Mouse (Mus musculus): ENCODE results near the gene Spata33. TPM values are rescaled to one million over a fixed set of nuclear protein-coding genes. Genes with fewer than 3 reads are reported as not detected.

The Spata33 gene
- polyA plus RNA-seq (2011; ENCODE audit: insufficient read depth, insufficient read length, low read depth, missing spikeins), result 1.8 TPM in 2 replicates

GRCm38 (mm10) chr8:123212321-123213117 lies at the start of gene Spata33, which contains the start of gene Chmp1a:
Spata33 (plus strand) TSS chr8:123212832.
Chmp1a (minus strand) TSS chr8:123212763.
- TF ChIP-seq EP300 (IDR thresholded peaks at IDR 0.05; ENCODE audit: insufficient read depth, low read depth, low read length), result 0 out of 2 replicates have a peak, but pooled peaks have one; percentile 4
- peak; percentile 59 for TF ChIP-seq CTCF (IDR thresholded peaks at IDR 0.05; ENCODE audit: low read depth, low read length)
- TF ChIP-seq POLR2A (IDR thresholded peaks at IDR 0.05; ENCODE audit: insufficient read depth, low read length), result peak; percentile 27
- peak within 1 kb of the TSS; percentile 89 for H3K4me3 ChIP-seq (ENCODE audit: low read depth, low read length)
- H3K36me3 ChIP-seq (ENCODE audit: control insufficient read depth, insufficient read depth, low read length, poor library complexity, severe bottlenecking), result peaks cover 4% of the 10 kb centered on the region; the same call in 1 of the 2 replicates
- H3K9me3 ChIP-seq (replicated peaks; ENCODE audit: control insufficient read depth, insufficient read depth, low read length, poor library complexity, severe bottlenecking), result no peaks in the 10 kb centered on the region
- peak within 1 kb of the TSS; percentile 10; the same call in 1 of the 2 replicates for H3K27ac ChIP-seq (ENCODE audit: insufficient read depth, low read length)
- peak within 1 kb of the TSS; percentile 99 for H3K9ac ChIP-seq (ENCODE audit: low read depth, poor library complexity, severe bottlenecking)
- no peaks in the 10 kb centered on the region for H3K27me3 ChIP-seq (ENCODE audit: control insufficient read depth, insufficient read depth, low read length, poor library complexity, severe bottlenecking)
- H3K4me1 ChIP-seq (ENCODE audit: control insufficient read depth, insufficient read depth, low read length), result no peaks in the 10 kb centered on the region

GRCm38 (mm10) chr8:123181391-123181790 lies 31.2 kb upstream of the Spata33 start:
- Histone ChIP-seq H3K9ac (ENCODE audit: low read depth, poor library complexity, severe bottlenecking) (no peak overlapping the region), H3K4me3 (ENCODE audit: low read depth, low read length) (no peak overlapping the region), H3K27me3 (ENCODE audit: control insufficient read depth, insufficient read depth, low read length, poor library complexity, severe bottlenecking) (no peaks in the 10 kb centered on the region), H3K27ac (ENCODE audit: insufficient read depth, low read length) (no peak overlapping the region), H3K36me3 (ENCODE audit: control insufficient read depth, insufficient read depth, low read length, poor library complexity, severe bottlenecking) (no peaks in the 10 kb centered on the region), H3K9me3 (replicated peaks; ENCODE audit: control insufficient read depth, insufficient read depth, low read length, poor library complexity, severe bottlenecking) (peaks cover 29% of the 10 kb centered on the region), H3K4me1 (ENCODE audit: control insufficient read depth, insufficient read depth, low read length) (no peaks in the 10 kb centered on the region)
- no peak for TF ChIP-seq EP300 (IDR thresholded peaks at IDR 0.05; ENCODE audit: insufficient read depth, low read depth, low read length)
- no peak for TF ChIP-seq CTCF (IDR thresholded peaks at IDR 0.05; ENCODE audit: low read depth, low read length)
- TF ChIP-seq POLR2A (IDR thresholded peaks at IDR 0.05; ENCODE audit: insufficient read depth, low read length), result no peak

GRCm38 (mm10) chr8:123185566-123186409 lies 26.8 kb upstream of the Spata33 start, which contains the start of gene Dpep1:
Dpep1 (plus strand) TSS chr8:123186242.
- Histone ChIP-seq H3K36me3 (ENCODE audit: control insufficient read depth, insufficient read depth, low read length, poor library complexity, severe bottlenecking) (no peaks in the 10 kb centered on the region), H3K9ac (ENCODE audit: low read depth, poor library complexity, severe bottlenecking) (no peak within 1 kb of the TSS), H3K27ac (ENCODE audit: insufficient read depth, low read length) (no peak within 1 kb of the TSS), H3K27me3 (ENCODE audit: control insufficient read depth, insufficient read depth, low read length, poor library complexity, severe bottlenecking) (no peaks in the 10 kb centered on the region), H3K4me1 (ENCODE audit: control insufficient read depth, insufficient read depth, low read length) (peaks cover 3% of the 10 kb centered on the region), H3K4me3 (ENCODE audit: low read depth, low read length) (no peak within 1 kb of the TSS), H3K9me3 (replicated peaks; ENCODE audit: control insufficient read depth, insufficient read depth, low read length, poor library complexity, severe bottlenecking) (no peaks in the 10 kb centered on the region)
- TF ChIP-seq CTCF (IDR thresholded peaks at IDR 0.05; ENCODE audit: low read depth, low read length) (no peak), EP300 (IDR thresholded peaks at IDR 0.05; ENCODE audit: insufficient read depth, low read depth, low read length) (no peak), POLR2A (IDR thresholded peaks at IDR 0.05; ENCODE audit: insufficient read depth, low read length) (no peak)

- Histone ChIP-seq H3K9me3 (replicated peaks; ENCODE audit: control insufficient read depth, insufficient read depth, low read length, poor library complexity, severe bottlenecking) (no peaks in the 10 kb centered on the region), H3K4me1 (ENCODE audit: control insufficient read depth, insufficient read depth, low read length) (peaks cover 3% of the 10 kb centered on the region), H3K36me3 (ENCODE audit: control insufficient read depth, insufficient read depth, low read length, poor library complexity, severe bottlenecking) (no peaks in the 10 kb centered on the region), H3K27ac (ENCODE audit: insufficient read depth, low read length) (no peak overlapping the region), H3K4me3 (ENCODE audit: low read depth, low read length) (no peak overlapping the region), H3K27me3 (ENCODE audit: control insufficient read depth, insufficient read depth, low read length, poor library complexity, severe bottlenecking) (no peaks in the 10 kb centered on the region), H3K9ac (ENCODE audit: low read depth, poor library complexity, severe bottlenecking) (no peak overlapping the region)
- TF ChIP-seq CTCF (IDR thresholded peaks at IDR 0.05; ENCODE audit: low read depth, low read length) (no peak), EP300 (IDR thresholded peaks at IDR 0.05; ENCODE audit: insufficient read depth, low read depth, low read length) (no peak), POLR2A (IDR thresholded peaks at IDR 0.05; ENCODE audit: insufficient read depth, low read length) (no peak)
Measured at GRCm38 (mm10) chr8:123188006-123188405, 24.6 kb upstream of the Spata33 start.

- H3K4me1 ChIP-seq (ENCODE audit: control insufficient read depth, insufficient read depth, low read length), result peaks cover 3% of the 10 kb centered on the region
- no peak overlapping the region for H3K27ac ChIP-seq (ENCODE audit: insufficient read depth, low read length)
- H3K9ac ChIP-seq (ENCODE audit: low read depth, poor library complexity, severe bottlenecking), result no peak overlapping the region
- no peaks in the 10 kb centered on the region for H3K36me3 ChIP-seq (ENCODE audit: control insufficient read depth, insufficient read depth, low read length, poor library complexity, severe bottlenecking)
- TF ChIP-seq POLR2A (IDR thresholded peaks at IDR 0.05; ENCODE audit: insufficient read depth, low read length) (no peak), EP300 (IDR thresholded peaks at IDR 0.05; ENCODE audit: insufficient read depth, low read depth, low read length) (no peak), CTCF (IDR thresholded peaks at IDR 0.05; ENCODE audit: low read depth, low read length) (no peak)
- H3K9me3 ChIP-seq (replicated peaks; ENCODE audit: control insufficient read depth, insufficient read depth, low read length, poor library complexity, severe bottlenecking), result no peaks in the 10 kb centered on the region
- no peak overlapping the region for H3K4me3 ChIP-seq (ENCODE audit: low read depth, low read length)
- no peaks in the 10 kb centered on the region for H3K27me3 ChIP-seq (ENCODE audit: control insufficient read depth, insufficient read depth, low read length, poor library complexity, severe bottlenecking)
Measured at GRCm38 (mm10) chr8:123188841-123189240, 23.8 kb upstream of the Spata33 start.

Measured in ES-Bruce4 (cell line).